Mouse (Mus musculus) heart, postnatal 0 days (tissue): ENCODE measurements at regions not wholly inside any gene's neighbourhood (a gene's known extent, or its start where the extent isn't known, plus 50 kb on each side); places are given as distances from the start of the nearest gene placed in this dataset.

Experiments
- ATAC-seq: fragments of 200-750 bp; cut with Nextera tagmentation; 2 replicates; pipeline ENCODE4 v1.8.0; 2017; ENCODE audit warnings: low read depth, moderate number of reproducible peaks, moderate library complexity; ENCODE audit not compliant: insufficient read depth
- DNase-seq: peaks from one replicate; pipeline ENCODE4 v3.0.0-alpha.2; 2016; ENCODE audit warnings: low spot score
- H3K27ac ChIP-seq: fragments of 300-500 bp; sonication (generic); 2 replicates; pipeline ENCODE4 v1.5.1; 2014; ENCODE audit warnings: low read depth, mild to moderate bottlenecking
- H3K27me3 ChIP-seq: fragments of 300-500 bp; sonication (generic); 2 replicates; pipeline ENCODE4 v1.6.1; 2014; ENCODE audit warnings: low read length, mixed read lengths; ENCODE audit not compliant: control insufficient read depth, insufficient read depth
- H3K36me3 ChIP-seq: fragments of 300-500 bp; sonication (generic); replicated peaks from 2 replicates; pipeline ENCODE4 v1.6.1; 2014; ENCODE audit warnings: low read length, mixed read lengths; ENCODE audit not compliant: control insufficient read depth, insufficient read depth
- H3K4me1 ChIP-seq: fragments of 300-500 bp; sonication (generic); 2 replicates; pipeline ENCODE4 v1.6.1; 2014; ENCODE audit warnings: antibody characterized with exemption; ENCODE audit not compliant: control insufficient read depth, insufficient read depth
- H3K4me2 ChIP-seq: fragments of 300-500 bp; sonication (generic); 2 replicates; pipeline ENCODE4 v1.6.1; 2014; ENCODE audit warnings: low read depth, mild to moderate bottlenecking, low read length, moderate library complexity
- H3K4me3 ChIP-seq: fragments of 300-500 bp; sonication (generic); 2 replicates; pipeline ENCODE4 v1.5.1; 2014; ENCODE audit warnings: low read depth, low read length
- H3K9ac ChIP-seq: fragments of 300-500 bp; sonication (generic); replicated peaks from 2 replicates; pipeline ENCODE4 v1.6.1; 2014; ENCODE audit warnings: low read depth, low read length, mixed read lengths
- H3K9me3 ChIP-seq: fragments of 300-500 bp; sonication (generic); replicated peaks from 2 replicates; pipeline ENCODE4 v1.6.1; 2016; ENCODE audit warnings: low read length; ENCODE audit not compliant: control insufficient read depth
- CTCF ChIP-seq: IDR thresholded peaks from 2 replicates; pipeline ENCODE4 v1.5.1; 2016; ENCODE audit warnings: antibody characterized with exemption, control low read depth, low read depth
- EP300 ChIP-seq: IDR thresholded peaks from 2 replicates; pipeline ENCODE4 v1.6.1; 2016; ENCODE audit warnings: antibody characterized with exemption, low read depth
- WGBS: fragments of 180-500 bp; shearing (Covaris S2); extraction: QIAGEN DNeasy Blood & Tissue Kit; methylation state at CpG from one replicate; pipeline ENCODE4 v1.1.7; 2014; 5-methylcytosine and 5-hydroxymethylcytosine counted together

DNA sequence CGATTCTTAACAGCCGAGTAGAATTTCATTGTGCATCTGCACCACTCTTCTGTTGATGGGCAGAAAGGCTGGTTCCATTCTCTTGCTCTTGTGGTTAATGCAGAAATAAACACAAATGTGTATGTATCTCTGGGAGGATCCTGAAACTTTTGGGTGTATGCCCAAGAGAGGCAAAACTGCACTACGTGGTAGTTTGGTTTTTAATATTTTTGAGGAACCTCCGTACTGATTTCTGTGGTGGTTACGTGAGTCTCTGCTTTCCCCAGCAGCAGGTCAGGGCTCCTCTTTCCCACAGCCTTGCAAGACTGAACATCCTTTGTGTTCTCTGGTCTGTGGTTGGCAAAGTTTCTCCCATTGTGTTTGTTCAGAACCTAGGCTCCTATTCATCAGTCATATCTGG lies 198.9 kb upstream of the Ubash3b start:
- TF ChIP-seq CTCF (no peak), EP300 (no peak)
- Histone ChIP-seq H3K36me3 (no peaks in the 10 kb centered on the region), H3K4me1 (no peaks in the 10 kb centered on the region), H3K27me3 (no peaks in the 10 kb centered on the region), H3K9ac (no peak overlapping the region), H3K4me2 (no peak overlapping the region), H3K9me3 (no peaks in the 10 kb centered on the region), H3K27ac (no peak overlapping the region), H3K4me3 (no peak overlapping the region)
- WGBS: 84% methylated on average over 5 of the region's 5 CpGs
- ATAC-seq (no peak), DNase-seq (no peak)

DNA sequence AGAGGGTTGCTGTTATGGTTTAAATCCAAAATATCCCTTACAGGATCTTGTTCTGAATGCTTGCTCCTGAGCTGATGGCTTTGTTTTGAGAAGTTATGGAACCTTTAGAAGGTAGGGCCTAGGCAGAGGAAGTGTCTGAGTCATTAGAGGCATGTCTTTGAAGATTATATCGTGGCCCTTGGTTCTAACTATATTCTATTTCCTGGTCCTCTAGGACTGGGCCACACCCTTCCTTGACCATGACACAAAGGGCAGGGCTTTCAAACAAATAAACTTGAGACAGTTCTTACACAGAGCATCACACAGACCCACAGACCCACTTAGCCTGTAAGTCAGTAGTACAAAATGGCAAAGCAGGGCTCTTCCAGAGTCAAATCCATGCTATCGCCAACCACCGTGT lies 197.8 kb upstream of the Ubash3b start:
- no peaks in the 10 kb centered on the region for H3K9me3 ChIP-seq
- no peak for ATAC-seq
- DNase-seq: no peak
- 87% methylated on average over 3 of the region's 3 CpGs for WGBS
- no peaks in the 10 kb centered on the region for H3K4me1 ChIP-seq
- no peak overlapping the region for H3K9ac ChIP-seq
- H3K4me3 ChIP-seq: no peak overlapping the region
- H3K36me3 ChIP-seq: no peaks in the 10 kb centered on the region
- H3K4me2 ChIP-seq: no peak overlapping the region
- H3K27ac ChIP-seq: no peak overlapping the region
- TF ChIP-seq CTCF: no peak
- no peak for TF ChIP-seq EP300
- no peaks in the 10 kb centered on the region for H3K27me3 ChIP-seq

DNA sequence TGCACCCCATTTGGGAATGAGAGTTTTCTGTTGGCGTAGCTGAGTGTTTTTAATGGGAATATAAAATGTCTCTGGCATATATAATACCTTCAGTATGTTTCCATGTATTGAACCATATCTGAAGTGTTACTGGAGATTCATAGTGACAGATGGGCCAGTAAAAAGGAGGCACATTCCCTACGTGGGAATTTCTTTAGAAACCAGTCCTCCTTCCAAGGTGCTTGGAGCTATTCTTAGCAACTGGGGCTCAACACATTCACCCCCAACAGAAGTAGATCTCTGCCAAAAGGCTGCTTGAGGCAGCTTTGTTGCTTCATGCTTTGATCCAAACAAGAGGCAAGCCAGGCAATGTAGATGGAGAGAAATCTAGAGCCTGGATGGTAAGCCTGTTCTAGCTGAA lies 183.8 kb upstream of the Ubash3b start:
- DNase-seq (no peak), ATAC-seq (no peak)
- Histone ChIP-seq H3K4me3 (no peak overlapping the region), H3K36me3 (no peaks in the 10 kb centered on the region), H3K4me1 (no peaks in the 10 kb centered on the region), H3K9ac (no peak overlapping the region), H3K27ac (no peak overlapping the region), H3K4me2 (no peak overlapping the region), H3K9me3 (no peaks in the 10 kb centered on the region), H3K27me3 (no peaks in the 10 kb centered on the region)
- TF ChIP-seq EP300 (no peak), CTCF (no peak)
- 53% methylated on average over 2 of the region's 2 CpGs for WGBS

DNA sequence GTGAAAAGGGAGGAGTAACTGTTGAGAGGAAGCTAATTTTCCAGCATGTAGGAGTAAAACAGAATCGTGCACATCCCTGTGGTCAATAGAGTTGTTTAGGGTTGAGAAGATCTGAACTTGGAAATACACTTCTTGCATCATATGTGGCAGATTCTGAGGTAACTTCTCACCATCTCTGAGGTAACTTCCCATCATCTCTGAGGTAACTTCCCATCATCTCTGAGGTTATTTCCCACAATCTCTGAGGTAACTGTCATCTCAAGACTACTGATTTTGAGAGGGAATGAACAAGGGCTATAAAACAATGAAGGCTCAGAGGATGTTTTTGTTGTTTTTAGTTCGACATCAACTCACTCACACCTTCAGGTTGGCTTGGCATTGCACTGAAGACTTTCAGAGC lies 175.9 kb upstream of the Ubash3b start:
- TF ChIP-seq EP300: no peak
- TF ChIP-seq CTCF: no peak
- WGBS: 69% methylated on average over 2 of the region's 2 CpGs
- no peak overlapping the region for H3K9ac ChIP-seq

DNA sequence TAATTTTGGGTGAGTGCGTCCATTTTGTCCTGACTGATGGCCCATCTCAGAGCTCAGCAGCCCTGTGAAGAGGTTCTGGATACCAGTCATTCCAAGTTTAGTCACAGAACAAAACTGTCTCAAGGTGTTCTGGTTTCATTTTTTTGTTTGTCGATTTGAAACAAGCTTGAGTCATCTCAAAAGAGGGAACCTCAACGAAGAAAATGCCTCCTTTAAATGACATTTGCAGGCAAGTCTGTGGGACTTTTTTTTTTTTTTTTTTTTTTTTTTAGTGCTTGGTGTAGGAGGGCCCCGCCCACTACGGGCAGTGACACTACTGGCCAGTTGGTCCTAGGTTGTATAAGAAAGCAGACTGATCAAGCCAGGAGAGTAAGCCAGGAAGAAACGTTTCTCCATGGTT lies 175.3 kb upstream of the Ubash3b start:
- H3K9me3 ChIP-seq: no peaks in the 10 kb centered on the region
- H3K36me3 ChIP-seq: no peaks in the 10 kb centered on the region
- H3K27me3 ChIP-seq: no peaks in the 10 kb centered on the region
- no peak for ATAC-seq
- H3K4me1 ChIP-seq: no peaks in the 10 kb centered on the region; the same call in 1 of the 2 replicates
- H3K4me3 ChIP-seq: no peak overlapping the region
- H3K27ac ChIP-seq: no peak overlapping the region
- H3K9ac ChIP-seq: no peak overlapping the region
- no peak for DNase-seq
- no peak for TF ChIP-seq CTCF
- no peak for TF ChIP-seq EP300
- H3K4me2 ChIP-seq: no peak overlapping the region
- 76% methylated on average over 6 of the region's 6 CpGs for WGBS

More for the DNA sequence above, 175.9 kb upstream of the Ubash3b start:
- H3K4me3 ChIP-seq: no peak overlapping the region
- H3K9me3 ChIP-seq: no peaks in the 10 kb centered on the region
- DNase-seq: no peak
- H3K27me3 ChIP-seq: no peaks in the 10 kb centered on the region
- no peak overlapping the region for H3K27ac ChIP-seq
- H3K4me1 ChIP-seq: no peaks in the 10 kb centered on the region; the same call in 1 of the 2 replicates
- H3K4me2 ChIP-seq: no peak overlapping the region
- no peaks in the 10 kb centered on the region for H3K36me3 ChIP-seq
- ATAC-seq: no peak

DNA sequence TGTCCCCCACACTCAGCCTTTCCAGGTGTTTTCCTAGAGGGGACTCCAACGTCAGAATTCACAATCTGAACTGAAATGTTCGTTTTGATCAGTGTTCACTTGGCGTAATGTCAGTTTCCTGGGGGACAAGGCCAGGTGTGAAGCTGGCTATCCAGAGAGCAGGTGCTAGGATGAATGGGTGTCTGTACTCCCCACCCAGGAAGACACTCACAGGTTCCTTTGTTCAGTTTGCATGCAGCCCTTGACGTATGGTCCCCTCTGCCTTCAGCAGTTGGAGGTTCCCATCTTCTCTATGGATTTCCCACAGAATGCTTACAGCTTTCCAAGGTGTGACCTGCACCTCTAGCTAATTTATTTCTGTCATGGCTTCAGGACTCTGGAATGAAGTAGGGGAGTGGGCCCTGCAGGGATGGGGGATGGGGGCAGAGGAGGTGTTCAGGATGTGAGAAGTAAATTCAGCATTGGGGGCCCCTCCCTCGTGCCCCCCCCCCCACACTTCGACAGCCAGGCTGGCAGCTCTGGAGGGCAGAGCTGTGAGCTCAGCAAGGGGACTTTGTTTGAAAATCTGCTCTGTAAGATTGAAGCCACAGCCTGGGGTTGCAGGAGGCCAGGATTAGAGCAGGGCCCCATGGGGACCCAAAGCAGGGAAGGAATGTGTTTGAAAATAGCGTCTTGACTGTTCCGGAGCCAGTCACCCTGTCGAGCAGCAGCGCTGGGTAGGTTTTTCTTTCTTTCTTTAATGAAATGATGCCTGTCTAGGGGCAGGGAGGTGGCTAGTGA lies 173.2 kb upstream of the Ubash3b start:
- H3K36me3 ChIP-seq: no peaks in the 10 kb centered on the region
- no peaks in the 10 kb centered on the region; the same call in 1 of the 2 replicates for H3K4me1 ChIP-seq
- no peak overlapping the region for H3K9ac ChIP-seq
- no peak overlapping the region for H3K4me2 ChIP-seq
- no peak for TF ChIP-seq EP300
- no peak for TF ChIP-seq CTCF
- no peaks in the 10 kb centered on the region for H3K27me3 ChIP-seq
- ATAC-seq (no peak), DNase-seq (no peak)
- H3K27ac ChIP-seq: no peak overlapping the region
- WGBS: 37% methylated on average over 10 of the region's 10 CpGs
- no peak overlapping the region for H3K4me3 ChIP-seq
- H3K9me3 ChIP-seq: no peaks in the 10 kb centered on the region
